Mouse (Mus musculus) CH12.LX (cell line): ENCODE data around the gene Klk1.
"Not testable (repeated sequence)": the region's sequence is repeated elsewhere in the genome, so short reads cannot be mapped to it uniquely, and the experiment has no call there.

ENCODE experiments used
- CTCF ChIP-seq, 2 experiments: IDR thresholded peaks in 1 of 2; conservative IDR thresholded peaks in 1 of 2; 2 replicates each; pipeline ENCODE4 v1.5.1; 2011 to 2012; ENCODE audit warnings: low read depth in 2 of 2, low read length in 2 of 2, improper control_type of control experiment in 1 of 2, inconsistent platforms in 1 of 2, mild to moderate bottlenecking in 1 of 2, moderate library complexity in 1 of 2
- HCFC1 ChIP-seq: IDR thresholded peaks from 2 replicates; pipeline ENCODE4 v1.6.1; 2012; ENCODE audit warnings: low read depth, mild to moderate bottlenecking, inconsistent platforms, low read length, improper control_type of control experiment
- MAFK ChIP-seq: IDR thresholded peaks from 2 replicates; pipeline ENCODE4 v1.6.1; 2011; ENCODE audit warnings: low read length, improper control_type of control experiment; ENCODE audit not compliant: insufficient replicate concordance
- POLR2A ChIP-seq: IDR thresholded peaks from 2 replicates; pipeline ENCODE4 v1.6.1; 2011; ENCODE audit warnings: low read depth, mild to moderate bottlenecking, improper control_type of control experiment, low read length
- RAD21 ChIP-seq: IDR thresholded peaks from 2 replicates; pipeline ENCODE4 v1.6.1; 2011; ENCODE audit warnings: low read depth, mild to moderate bottlenecking, low read length, improper control_type of control experiment, moderate library complexity

GRCm38 (mm10) chr7:44186516-44186915 is 38.6 kb upstream of the Klk1 start:
- not testable (repeated sequence) for TF ChIP-seq MAFK; POLR2A; CTCF (conservative IDR thresholded peaks at IDR 0.05 in 1 of 2, IDR thresholded peaks at IDR 0.05 in 1 of 2; ENCODE audit: low read depth in 2 of 2, low read length in 2 of 2); HCFC1; RAD21
